Mouse (Mus musculus) forelimb bud, embryonic 11.5 days (tissue): ENCODE results near the gene Srxn1.

ENCODE experiments used
- DNase-seq: peaks from one replicate; pipeline ENCODE4 v3.0.0-alpha.2; 2012; ENCODE audit warnings: low read depth, low spot score

The Srxn1 gene

GRCm38 (mm10) chr2:152119228-152119865 is 14.0 kb downstream of the Srxn1 start:
- DNase-seq = no peak

- DNase-seq = no peak
These were observed 17.6 kb downstream of the Srxn1 start for GRCm38 (mm10) chr2:152122896-152123295.

- DNase-seq = no peak
These were observed 23.3 kb downstream of the Srxn1 start for GRCm38 (mm10) chr2:152128597-152128996.

- no peak for DNase-seq
These were observed 24.5 kb downstream of the Srxn1 start for GRCm38 (mm10) chr2:152129778-152130177.

- DNase-seq = no peak
These were observed 26.7 kb downstream of the Srxn1 start for GRCm38 (mm10) chr2:152132016-152132415.

GRCm38 (mm10) chr2:152132691-152133090 is 27.4 kb downstream of the Srxn1 start:
- DNase-seq = no peak

- no peak for DNase-seq
These were observed 34.1 kb downstream of the Srxn1 start for GRCm38 (mm10) chr2:152139191-152139987.

- no peak for DNase-seq
These were observed 35.6 kb downstream of the Srxn1 start for GRCm38 (mm10) chr2:152140941-152141340.

GRCm38 (mm10) chr2:152141491-152141890 is 36.2 kb downstream of the Srxn1 start:
- DNase-seq = no peak

GRCm38 (mm10) chr2:152142046-152142445 is 36.7 kb downstream of the Srxn1 start:
- DNase-seq = peak; percentile 85

- no peak for DNase-seq
These were observed 37.3 kb downstream of the Srxn1 start for GRCm38 (mm10) chr2:152142571-152142970.

- peak; percentile 56 for DNase-seq
These were observed 38.2 kb downstream of the Srxn1 start, which contains the start of gene Tcf15 for GRCm38 (mm10) chr2:152143279-152144157. TSS of gene Tcf15 (plus strand) at chr2:152143561.

- no peak for DNase-seq
These were observed 38.8 kb downstream of the Srxn1 start for GRCm38 (mm10) chr2:152144158-152144450.

GRCm38 (mm10) chr2:152144501-152144900 is 39.2 kb downstream of the Srxn1 start:
- no peak for DNase-seq

- no peak for DNase-seq
These were observed 40.4 kb downstream of the Srxn1 start for GRCm38 (mm10) chr2:152145711-152146110.

GRCm38 (mm10) chr2:152147079-152147478 is 41.8 kb downstream of the Srxn1 start:
- no peak for DNase-seq

GRCm38 (mm10) chr2:152148675-152149074 is 43.4 kb downstream of the Srxn1 start:
- DNase-seq = no peak

GRCm38 (mm10) chr2:152149891-152150290 is 44.6 kb downstream of the Srxn1 start:
- no peak for DNase-seq

GRCm38 (mm10) chr2:152150373-152150772 is 45.1 kb downstream of the Srxn1 start:
- no peak for DNase-seq

- DNase-seq = no peak
These were observed 48.0 kb downstream of the Srxn1 start for GRCm38 (mm10) chr2:152153361-152153760.

- DNase-seq = no peak
These were observed 50.3 kb downstream of the Srxn1 start for GRCm38 (mm10) chr2:152155414-152156208.
